Mouse (Mus musculus) CD8-positive naive resting alpha-beta T cell, adult 2 months (primary cell): ENCODE data around the gene Slc24a3.

Experiments used
- DNase-seq, 2 experiments: peaks; one replicate each; pipeline ENCODE4 v3.0.0; 2022; ENCODE audit warnings: low read depth in 2 of 2, low spot score in 2 of 2

Gene Slc24a3

DNA sequence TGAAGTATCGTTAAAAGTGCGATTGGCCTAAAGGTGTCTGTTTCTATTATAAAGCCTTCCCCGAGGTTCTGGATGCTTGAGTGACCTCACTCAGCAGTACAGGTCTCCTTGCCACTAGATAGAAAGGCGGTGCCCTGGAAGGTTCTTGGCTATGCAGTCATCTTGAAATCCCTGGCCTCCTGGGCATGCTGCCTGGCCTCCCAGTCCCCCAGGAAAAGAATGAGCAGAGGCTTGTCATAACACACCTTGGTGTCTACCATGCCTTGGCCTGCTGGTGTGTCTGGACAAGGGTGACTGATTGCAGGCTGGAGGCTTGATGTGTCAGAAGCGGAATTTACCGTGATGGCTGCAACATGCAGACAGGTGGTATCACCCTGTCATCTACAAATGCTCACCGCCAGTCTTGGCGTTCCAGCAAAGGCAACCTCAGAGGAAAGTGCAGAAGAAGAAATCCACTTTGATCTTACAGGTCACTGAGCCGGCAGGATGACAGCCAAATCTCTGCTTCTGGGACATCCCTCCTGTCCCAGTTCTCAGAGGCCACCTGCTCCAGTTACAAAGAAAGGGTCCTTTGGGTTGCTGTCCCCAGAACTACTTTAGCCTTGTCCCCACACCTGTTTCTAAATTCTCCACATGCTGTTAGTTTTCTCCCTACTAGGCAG, 106.6 kb downstream of the Slc24a3 start:
- no peak for DNase-seq

DNA sequence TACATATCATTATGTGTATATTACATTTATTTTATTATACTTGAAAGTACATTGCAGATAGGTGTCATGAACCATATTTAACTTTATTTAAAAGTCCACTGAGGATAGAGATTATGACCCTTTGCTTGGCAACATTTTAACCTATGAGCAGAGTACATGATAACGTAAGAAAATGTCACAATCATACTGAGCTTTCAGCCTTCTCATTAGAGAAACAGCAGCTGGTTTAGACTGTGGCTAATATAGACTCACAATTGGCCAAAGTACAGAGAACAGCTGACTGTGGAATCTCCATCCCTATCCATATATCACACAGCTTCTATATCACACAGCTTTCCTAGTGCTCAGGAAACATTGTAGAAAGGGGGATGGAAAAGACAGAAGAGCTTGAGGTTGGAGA, 111.8 kb downstream of the Slc24a3 start:
- no peak for DNase-seq

DNA sequence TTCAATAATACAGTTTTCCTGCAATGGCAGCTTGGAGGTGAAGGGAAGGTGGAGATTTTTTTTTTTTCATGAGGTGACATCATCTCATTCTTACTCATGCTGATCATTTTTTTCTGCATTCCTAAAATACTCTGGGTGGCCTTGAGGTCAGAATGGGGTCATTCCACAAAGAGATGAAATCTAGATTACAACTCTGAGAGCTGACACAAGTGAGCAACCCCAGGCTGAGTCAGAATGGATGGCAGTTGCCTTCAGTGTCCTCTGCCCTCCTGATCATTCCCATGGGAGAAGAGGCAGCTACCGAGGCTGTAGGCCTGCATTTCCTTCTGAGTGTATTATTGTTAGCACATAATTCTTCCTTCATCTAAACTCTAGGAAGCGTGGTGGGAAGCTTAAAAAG, 116.2 kb downstream of the Slc24a3 start:
- DNase-seq = no peak

DNA sequence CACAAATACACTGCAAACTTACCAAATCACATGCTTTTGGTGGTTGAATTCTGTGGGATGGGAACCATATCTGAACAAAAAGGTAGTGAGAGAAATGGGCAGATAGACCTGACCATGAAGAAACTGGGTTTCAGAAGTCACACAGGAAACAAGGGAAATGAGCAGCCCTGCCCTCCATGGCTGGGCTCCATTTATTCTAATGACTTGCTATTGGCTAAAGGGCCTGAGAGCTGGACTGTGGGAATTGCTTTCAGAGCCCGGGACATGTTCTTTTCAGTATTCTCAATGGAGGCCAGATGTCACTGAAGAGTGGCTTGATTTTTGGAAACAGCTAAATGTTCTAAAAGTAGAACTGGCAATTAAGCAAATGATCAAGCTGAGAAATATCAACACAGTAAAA, 120.9 kb downstream of the Slc24a3 start:
- DNase-seq = no peak

DNA sequence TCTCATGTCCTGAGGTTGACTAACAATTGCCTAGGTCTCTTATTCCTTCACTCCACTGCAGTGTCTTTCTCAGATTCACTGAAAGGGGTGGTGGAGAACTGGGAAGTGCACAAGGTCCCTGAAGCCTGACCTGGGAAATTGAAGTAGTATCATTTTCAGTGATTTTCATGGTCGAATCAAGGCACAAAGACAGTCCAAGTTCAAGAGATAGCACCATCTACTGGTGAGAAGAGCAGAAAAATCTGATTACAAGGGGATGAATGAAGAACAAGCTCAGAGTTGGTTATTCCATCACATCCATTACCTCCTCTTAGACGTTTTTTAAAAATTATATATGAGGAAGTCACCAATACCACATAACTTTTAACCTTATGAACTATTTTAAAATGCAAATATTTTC, 123.9 kb downstream of the Slc24a3 start:
- no peak for DNase-seq

DNA sequence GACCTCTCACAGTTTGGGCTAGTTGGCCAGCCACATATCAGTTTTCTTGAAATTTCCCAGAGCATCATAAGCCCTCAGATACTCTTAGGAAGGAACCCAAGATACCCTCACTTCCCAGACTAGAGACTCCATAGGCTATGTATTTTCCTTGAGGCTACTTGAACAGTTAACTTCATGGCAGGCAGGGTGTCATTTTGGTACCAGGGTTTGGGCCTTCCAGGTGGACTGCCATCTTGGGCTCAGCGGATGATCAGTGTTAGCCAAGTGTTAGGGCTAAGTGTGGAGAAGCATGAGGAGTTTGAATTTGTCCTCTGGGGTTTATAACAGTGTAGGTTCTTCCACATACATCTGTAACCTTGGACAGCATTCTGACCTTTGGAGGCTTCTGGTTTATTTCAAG, 124.6 kb downstream of the Slc24a3 start:
- no peak for DNase-seq

DNA sequence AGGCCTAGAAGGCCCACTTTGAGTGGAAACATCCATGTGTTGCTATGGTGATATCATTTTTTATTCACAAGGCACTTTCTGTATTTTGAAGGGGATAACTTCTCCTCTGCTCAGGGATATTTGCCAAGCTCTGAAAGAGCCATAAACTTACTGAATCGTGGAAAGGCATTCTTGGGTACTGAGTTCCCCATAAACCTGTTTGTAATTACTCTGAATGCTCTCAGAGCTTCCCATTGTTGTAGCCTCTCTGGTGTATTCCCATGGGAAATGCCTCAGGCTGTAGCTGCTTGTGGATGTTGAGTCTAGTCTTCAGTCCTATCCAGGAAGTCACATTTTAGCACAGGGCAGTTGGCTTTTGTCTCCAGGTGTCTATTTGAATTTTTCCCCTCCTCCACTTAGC, 125.3 kb downstream of the Slc24a3 start:
- DNase-seq = no peak

DNA sequence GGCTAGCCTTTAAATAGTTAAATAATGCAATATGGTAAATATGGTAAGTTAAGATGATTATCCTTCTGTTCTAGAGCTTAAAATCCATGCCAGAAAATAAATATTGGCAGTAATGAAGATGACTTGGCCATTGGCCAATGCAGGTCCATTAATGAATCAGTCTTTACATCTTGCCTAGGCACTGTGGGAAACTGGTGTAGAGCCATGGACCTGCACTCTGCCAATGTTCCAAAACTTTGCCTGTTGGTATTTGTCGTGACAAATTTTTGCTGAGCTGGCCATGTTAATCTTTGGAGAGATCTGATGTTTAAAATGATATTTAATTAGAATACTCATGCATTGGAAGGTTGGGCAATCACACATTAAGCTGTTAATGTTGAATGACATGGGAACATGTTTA, 129.4 kb downstream of the Slc24a3 start:
- no peak for DNase-seq

DNA sequence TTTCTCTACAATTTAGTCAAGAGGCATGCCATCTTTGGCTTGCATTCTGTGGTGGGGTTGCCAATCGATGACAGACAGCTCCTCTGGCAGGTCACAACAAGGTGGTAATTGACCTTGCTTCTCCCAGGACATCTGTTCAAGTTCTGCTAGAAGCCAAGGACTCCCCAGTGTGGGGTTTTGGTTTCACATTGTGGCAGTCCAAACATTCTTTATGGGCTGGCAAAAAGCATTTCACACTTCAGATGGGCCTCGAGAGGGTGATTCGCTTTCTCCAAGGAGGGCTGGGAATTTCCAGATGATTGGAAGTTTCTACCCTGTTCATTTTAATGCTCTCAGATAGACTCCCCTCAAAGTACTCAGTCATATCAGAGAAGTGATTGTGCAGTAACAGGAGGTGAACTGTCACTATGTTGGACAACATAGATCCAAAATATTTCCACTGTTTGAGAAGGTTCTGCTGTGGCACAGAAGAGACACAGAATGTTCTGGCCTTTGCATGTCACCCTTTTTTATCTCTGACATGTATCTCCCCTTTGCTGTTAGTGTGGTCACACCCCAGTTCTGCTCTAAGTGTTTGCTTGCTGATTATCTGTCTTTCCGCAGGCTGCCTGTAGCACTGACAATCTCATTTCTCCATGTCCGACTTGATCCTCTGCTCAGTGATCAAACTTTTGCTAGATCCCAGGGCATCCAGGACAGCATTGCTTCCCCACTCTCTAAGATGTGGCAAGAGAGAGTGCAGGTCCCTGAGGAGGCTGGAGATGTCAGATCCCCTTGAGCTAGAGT, 132.6 kb downstream of the Slc24a3 start:
- no peak for DNase-seq

DNA sequence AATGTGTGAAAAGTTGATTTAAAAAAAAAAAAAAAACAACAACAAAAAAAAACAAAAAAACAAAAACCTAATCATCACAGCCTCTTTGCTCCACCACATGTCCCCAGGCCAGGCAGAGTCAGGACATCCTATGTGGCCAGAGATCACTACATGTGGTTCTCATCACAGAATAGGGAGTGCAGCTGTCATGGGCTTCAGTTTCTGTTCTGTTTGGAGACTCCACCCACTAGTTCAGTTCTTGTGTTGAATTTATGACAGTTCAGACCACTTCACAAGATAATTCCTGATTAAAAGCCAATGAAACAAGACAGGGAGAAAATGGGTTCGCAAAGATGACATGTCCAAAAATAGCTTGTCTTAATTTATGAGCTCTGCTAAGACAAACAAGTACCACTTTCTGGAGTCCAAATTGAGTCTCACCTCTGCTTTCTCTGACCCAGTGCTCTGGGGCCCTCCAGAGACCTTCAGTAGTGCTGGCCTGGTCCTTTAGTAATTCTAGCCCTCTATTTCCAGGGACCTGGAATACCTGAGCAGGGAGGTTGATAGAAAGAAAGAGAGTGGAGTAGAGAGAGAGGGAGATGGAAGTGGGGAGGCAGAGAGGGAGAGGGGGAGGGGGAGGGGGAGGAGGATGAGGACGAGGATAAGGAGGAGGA, 139.8 kb downstream of the Slc24a3 start:
- no peak for DNase-seq

DNA sequence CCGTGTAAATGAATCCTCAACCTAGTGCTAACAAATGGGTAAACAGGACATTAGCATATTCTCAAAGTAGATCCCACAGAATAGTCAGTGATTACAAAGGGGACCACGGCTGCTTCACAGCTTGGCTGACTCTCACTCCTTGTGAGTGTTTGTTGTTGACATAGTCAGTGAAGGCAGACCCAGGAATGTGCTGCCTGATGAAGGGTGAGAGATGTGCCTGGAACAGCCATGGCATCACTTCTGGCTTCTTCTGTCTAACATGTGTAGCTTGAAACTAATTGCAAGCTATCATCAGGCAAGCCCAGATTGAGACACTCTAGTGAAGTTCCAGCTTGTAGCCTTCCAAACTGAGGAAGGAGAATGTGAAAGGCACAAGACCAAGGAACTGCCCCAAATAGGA, 151.4 kb downstream of the Slc24a3 start:
- DNase-seq = no peak

DNA sequence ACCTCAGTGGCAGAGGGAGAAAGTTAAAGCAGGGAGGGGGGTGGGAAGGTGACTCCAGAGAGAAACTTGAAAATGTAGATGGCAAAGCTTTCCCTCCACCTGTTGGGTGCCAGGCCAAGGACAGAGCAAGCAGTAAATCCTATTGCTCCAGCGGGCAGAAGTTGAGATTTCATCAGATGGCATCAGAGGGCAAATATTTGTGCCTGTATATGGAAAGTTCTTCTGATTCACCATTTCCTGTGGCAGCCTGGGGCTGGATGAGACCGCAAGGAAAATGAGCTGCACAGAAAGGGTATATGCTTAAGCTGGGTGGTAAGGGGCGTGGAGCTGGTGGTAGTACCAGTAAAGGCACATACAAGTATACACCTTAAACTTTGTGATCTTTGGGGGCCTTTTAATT, 153.7 kb downstream of the Slc24a3 start:
- no peak for DNase-seq

DNA sequence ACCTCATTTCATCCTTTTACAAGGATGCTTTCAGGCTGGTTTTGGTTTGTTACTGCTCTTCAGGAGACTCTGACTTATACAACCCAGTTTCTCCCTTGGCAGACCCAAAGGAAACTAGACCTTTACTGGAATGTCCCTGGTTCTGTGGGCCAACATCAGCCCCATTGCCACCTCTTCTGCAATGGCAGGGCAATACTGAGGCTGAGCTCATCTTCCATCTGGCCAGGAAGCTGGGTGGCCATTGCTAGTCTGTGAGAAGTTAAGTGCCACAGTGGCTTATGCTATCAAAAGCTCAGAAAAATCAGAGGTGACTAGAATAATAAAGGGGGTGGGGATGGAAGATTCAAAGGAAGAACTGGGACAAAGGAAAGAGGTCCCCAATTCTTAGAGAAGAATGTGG, 154.2 kb downstream of the Slc24a3 start:
- no peak for DNase-seq

DNA sequence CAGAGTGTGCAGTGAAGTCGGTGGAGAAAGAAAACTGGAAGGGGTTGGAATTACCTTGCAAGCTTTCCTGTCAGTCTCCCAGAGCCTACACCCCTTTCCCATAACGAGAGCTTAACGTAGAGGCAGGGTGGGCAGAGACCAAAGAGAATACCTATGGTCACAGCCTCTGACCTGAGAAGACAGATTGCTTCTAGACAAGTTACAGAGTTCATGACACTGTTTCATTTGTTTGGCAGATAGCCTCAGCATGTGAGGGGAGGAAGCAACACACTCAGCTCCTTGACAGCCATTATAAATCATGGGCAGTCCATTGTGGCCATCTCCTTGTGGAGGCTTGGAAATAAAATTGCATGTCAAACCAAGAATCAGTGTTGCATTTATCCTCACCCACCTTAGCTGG, 156.9 kb downstream of the Slc24a3 start:
- no peak for DNase-seq

DNA sequence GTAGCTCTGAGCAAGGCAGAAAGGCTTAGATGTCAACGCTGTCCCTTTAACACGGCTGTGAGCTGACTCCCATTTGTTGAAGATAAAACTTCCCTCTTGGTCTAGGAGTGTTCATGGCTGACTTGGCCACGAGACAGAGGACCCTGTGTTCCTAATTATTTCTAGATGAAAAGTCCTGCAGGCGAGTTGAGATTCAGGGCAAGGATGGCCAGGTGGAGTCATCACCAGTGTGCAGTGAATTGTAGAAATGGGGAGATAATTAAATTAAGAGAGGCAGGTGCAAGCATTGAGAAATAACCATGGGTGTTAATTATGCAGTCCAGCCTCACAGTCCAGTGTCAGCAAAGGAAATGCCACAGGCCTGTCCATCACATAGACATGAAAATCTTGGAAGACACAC, 158.3 kb downstream of the Slc24a3 start:
- DNase-seq = no peak

DNA sequence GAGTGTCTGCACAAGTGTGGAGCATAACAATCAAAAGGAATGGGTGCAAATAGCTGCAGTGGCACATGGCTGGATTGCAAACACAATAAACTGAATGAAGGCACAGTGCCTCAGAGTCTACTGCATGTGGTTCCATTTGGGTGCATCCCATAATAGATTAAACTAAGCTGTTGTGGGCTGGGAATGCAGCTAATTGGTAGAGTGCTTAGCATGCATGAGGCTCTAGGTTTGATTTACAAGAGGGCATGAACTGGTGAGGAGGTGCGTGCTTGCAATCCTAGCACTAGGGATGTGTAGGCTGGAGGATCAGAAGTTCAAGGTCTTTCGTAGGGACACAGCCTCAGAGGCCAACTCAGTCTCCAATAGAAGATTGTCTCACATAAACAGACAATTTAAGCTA, 159.0 kb downstream of the Slc24a3 start:
- no peak for DNase-seq

DNA sequence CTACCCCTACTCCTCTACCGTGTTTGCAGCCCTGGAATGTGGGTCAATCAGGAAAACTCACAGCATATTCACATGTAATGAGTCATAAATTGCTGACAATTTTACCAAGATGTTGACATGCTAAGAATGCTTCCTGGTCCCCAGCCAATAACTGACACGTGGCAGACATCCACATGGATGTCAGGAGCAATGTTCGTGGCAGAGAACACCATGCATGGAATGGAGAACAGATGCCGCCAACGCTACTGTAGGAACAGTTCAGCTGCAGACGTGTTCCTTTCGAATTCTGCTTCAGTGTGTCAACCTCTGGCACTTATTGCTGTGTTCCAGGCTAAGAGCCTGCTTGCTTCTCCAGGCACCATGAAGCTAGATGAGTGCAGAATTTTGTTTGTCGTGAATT, 162.2 kb downstream of the Slc24a3 start:
- DNase-seq = no peak

DNA sequence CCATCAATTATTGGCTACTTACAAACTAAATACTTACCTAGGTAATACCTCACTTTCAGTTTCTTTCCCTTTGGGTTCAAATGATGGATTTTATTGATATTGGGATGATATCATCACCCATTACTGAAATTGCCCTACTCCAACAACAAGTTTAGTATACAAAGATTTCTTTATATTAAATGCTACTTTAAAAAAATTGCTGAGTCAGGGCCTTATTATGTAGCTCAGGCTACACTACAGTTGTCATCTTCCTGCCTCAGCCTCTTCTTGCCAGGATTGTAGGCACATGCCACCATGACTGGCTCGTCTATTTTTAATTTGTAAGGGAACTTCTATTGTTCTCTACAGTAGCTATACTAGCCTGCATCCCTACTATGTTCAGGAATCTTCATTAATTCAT, 164.0 kb downstream of the Slc24a3 start:
- no peak for DNase-seq

DNA sequence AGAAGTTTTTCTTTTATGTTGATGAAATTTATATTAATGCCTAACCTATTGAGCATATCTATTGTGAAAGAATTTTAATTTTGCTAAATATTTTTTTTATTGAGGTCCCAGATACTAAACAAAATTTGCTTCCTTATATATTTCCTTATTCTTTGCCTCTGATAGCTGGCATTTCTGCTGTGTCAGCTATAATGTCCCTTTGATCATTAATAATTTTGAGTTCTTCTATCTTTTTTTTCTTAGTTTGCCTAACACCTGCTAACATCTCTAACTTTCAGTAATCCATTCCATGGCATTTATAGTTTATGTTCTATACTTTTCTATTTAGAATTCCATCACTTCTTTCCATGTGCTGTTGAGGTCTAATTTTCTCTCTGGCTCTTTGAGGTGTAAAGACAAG, 165.9 kb downstream of the Slc24a3 start:
- DNase-seq = no peak

DNA sequence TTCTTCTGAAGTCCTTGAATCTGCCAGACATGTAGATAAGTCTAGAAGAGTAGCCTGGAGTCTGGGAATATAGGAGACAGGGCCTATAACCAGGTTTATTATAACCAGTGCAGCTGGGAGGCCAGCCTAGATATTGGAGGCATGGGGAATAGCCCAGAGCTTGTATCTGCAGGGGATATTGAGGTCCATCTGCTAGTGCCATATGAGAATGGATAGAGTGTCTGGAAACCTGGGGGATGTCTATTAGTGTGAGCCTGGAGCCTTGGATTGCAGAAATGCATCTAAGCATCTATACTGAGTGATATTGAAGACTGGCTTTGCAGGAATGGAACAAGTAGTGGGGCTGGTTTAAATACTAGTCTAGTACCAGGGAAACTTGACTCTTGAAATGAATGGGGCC, 168.9 kb downstream of the Slc24a3 start:
- no peak for DNase-seq

DNA sequence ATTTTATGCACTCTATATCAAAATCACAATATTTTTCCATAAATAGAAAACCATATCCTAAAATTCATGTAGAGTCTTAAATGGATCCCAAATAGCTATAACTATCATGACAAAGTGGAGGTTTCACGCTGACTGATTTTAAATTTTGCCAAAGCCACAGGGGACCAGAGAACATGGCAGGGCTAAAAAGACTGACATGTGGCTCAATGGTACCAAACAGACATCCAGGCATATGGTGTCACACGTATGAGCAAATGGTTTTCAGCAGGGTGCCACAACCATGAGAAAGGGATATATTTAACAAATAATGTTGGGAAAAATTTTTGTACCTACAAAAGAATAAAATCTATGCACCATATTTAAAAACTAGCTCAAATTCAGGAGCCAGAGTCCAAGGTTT, 173.3 kb downstream of the Slc24a3 start:
- no peak for DNase-seq

DNA sequence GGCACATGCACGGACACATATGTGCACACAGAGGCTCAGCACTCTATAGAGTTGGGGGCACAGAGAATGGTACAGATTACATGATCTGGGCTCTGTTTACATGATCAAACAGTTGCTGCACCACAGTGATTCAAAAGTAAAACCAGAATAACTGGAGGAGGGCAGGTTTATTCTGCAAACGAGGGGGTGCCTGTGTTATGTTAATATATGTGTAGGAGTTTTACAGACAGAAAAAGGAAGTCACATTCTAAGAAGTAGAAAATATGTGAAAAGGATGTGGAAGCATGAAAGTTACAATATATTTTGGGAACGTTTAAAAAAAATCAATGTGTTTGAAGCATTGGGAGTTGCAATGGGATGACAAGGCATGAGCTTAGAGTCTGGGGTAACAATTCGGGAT, 175.4 kb downstream of the Slc24a3 start:
- DNase-seq = no peak

DNA sequence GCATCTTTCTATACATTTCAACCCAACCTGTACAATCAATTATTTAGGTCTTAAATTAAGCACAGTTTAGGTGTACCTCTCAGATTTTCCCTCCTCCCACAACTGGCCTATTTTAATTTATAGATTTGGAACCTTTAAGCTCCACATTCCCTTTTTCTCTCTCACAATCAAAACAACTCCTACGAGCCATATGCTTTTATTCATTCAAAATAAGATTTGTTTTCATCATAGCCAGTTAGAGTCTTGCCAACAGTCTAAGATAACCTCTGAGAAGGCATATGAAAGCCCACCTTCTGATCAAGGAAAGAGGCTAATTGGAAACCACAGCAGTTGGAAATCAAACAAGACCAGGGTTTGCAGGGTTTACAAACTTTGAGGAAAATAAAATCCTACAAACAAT, 177.0 kb downstream of the Slc24a3 start:
- no peak for DNase-seq
